Mouse (Mus musculus): Measurements from ENCODE around the gene Gm13697.
"Not testable (repeated sequence)": the region's sequence is repeated elsewhere in the genome, so short reads cannot be mapped to it uniquely, and the experiment has no call there.

Gene Gm13697

GRCm38 (mm10) chr2:83984443-83984842 lies at the start of gene Gm13697:
TSS of gene Gm13697 (plus strand) at chr2:83984743.
- not testable (repeated sequence) for DNase-seq (ENCODE audit: low spot score)

GRCm38 (mm10) chr2:83940931-83941361 lies 43.6 kb upstream of the Gm13697 start, which contains the start of gene Zswim2:
TSS of gene Zswim2 (minus strand) at chr2:83941228.
- peak; percentile 25 for DNase-seq (ENCODE audit: low spot score)

- no peak for DNase-seq (ENCODE audit: low spot score)
Measured at GRCm38 (mm10) chr2:83941378-83941777, 43.2 kb upstream of the Gm13697 start.

GRCm38 (mm10) chr2:83941792-83942191 lies 42.8 kb upstream of the Gm13697 start:
- DNase-seq (ENCODE audit: low spot score), result no peak

GRCm38 (mm10) chr2:83955393-83955792 lies 29.1 kb upstream of the Gm13697 start, which contains the start of gene Gm13698:
TSS of gene Gm13698 (plus strand) at chr2:83955693.
- DNase-seq (ENCODE audit: low spot score), result not testable (repeated sequence)

- not testable (repeated sequence) for DNase-seq (ENCODE audit: low spot score)
Measured at GRCm38 (mm10) chr2:83961203-83961602, 23.3 kb upstream of the Gm13697 start, which contains the start of gene Gm13693. TSS of gene Gm13693 (plus strand) at chr2:83961503.

GRCm38 (mm10) chr2:83967013-83967412 lies 17.5 kb upstream of the Gm13697 start, which contains the start of gene Gm13695:
TSS of gene Gm13695 (plus strand) at chr2:83967313.
- DNase-seq (ENCODE audit: low spot score), result not testable (repeated sequence)

GRCm38 (mm10) chr2:83972823-83973222 lies 11.7 kb upstream of the Gm13697 start, which contains the start of gene Gm13696:
TSS of gene Gm13696 (plus strand) at chr2:83973123.
- DNase-seq (ENCODE audit: low spot score), result not testable (repeated sequence)

- DNase-seq (ENCODE audit: low spot score), result not testable (repeated sequence)
Measured at GRCm38 (mm10) chr2:83978633-83979032, 5.9 kb upstream of the Gm13697 start, which contains the start of gene Gm13694. TSS of gene Gm13694 (plus strand) at chr2:83978933.

GRCm38 (mm10) chr2:83990253-83990652 lies 5.7 kb downstream of the Gm13697 start, which contains the start of gene Gm13691:
TSS of gene Gm13691 (plus strand) at chr2:83990553.
- not testable (repeated sequence) for DNase-seq (ENCODE audit: low spot score)

GRCm38 (mm10) chr2:83993639-83994255 lies 9.2 kb downstream of the Gm13697 start:
- DNase-seq (ENCODE audit: low spot score), result peak; percentile 77

GRCm38 (mm10) chr2:83994526-83994925 lies 10.0 kb downstream of the Gm13697 start:
- peak; percentile 34 for DNase-seq (ENCODE audit: low spot score)

GRCm38 (mm10) chr2:84008913-84009312 lies 24.4 kb downstream of the Gm13697 start:
- no peak for DNase-seq (ENCODE audit: low spot score)

GRCm38 (mm10) chr2:84009818-84010217 lies 25.3 kb downstream of the Gm13697 start:
- no peak for DNase-seq (ENCODE audit: low spot score)

- DNase-seq (ENCODE audit: low spot score), result no peak
Measured at GRCm38 (mm10) chr2:84014572-84014971, 30.0 kb downstream of the Gm13697 start.

- DNase-seq (ENCODE audit: low spot score), result peak; percentile 70
Measured at GRCm38 (mm10) chr2:84016291-84016690, 31.7 kb downstream of the Gm13697 start.

- no peak for DNase-seq (ENCODE audit: low spot score)
Measured at GRCm38 (mm10) chr2:84018330-84018729, 33.8 kb downstream of the Gm13697 start.

GRCm38 (mm10) chr2:84019519-84020305 lies 35.2 kb downstream of the Gm13697 start:
- DNase-seq (ENCODE audit: low spot score), result peak; percentile 56

- DNase-seq (ENCODE audit: low spot score), result no peak
Measured at GRCm38 (mm10) chr2:84021930-84022329, 37.4 kb downstream of the Gm13697 start.

GRCm38 (mm10) chr2:84022905-84023304 lies 38.4 kb downstream of the Gm13697 start:
- no peak for DNase-seq (ENCODE audit: low spot score)

GRCm38 (mm10) chr2:84023319-84023718 lies 38.8 kb downstream of the Gm13697 start:
- no peak for DNase-seq (ENCODE audit: low spot score)

- DNase-seq (ENCODE audit: low spot score), result no peak
Measured at GRCm38 (mm10) chr2:84025217-84025616, 40.7 kb downstream of the Gm13697 start.

GRCm38 (mm10) chr2:84032505-84032904 lies 48.0 kb downstream of the Gm13697 start:
- DNase-seq (ENCODE audit: low spot score), result no peak
